Mouse (Mus musculus) gastrocnemius, adult 2 months (tissue): ENCODE data around the gene Gpr119. TPM values are rescaled to one million over a fixed set of nuclear protein-coding genes. Genes with fewer than 3 reads are reported as not detected.

Source experiments
- DNase-seq: peaks from one replicate; pipeline ENCODE4 v3.0.0; 2022
- H3K27ac ChIP-seq: fragments of 200-600 bp; 2 replicates; pipeline ENCODE4 v1.8.1; 2022; ENCODE audit warnings: mild to moderate bottlenecking
- H3K4me3 ChIP-seq: fragments of 200-600 bp; 2 replicates; pipeline ENCODE4 v1.8.1; 2022; ENCODE audit warnings: mild to moderate bottlenecking, moderate library complexity
- CTCF ChIP-seq: fragments of 200-600 bp; IDR thresholded peaks from 2 replicates; pipeline ENCODE4 v1.8.1; 2022; ENCODE audit warnings: antibody characterized with exemption, mild to moderate bottlenecking, moderate library complexity
- intact Hi-C: fragments of 180-260 bp; cut with DNase I; formaldehyde crosslinking; loops from one replicate; pipeline ENCODE4 v1.15.1; 2025
- long read RNA-seq, 2 experiments: library from polyadenylated mRNA; stranded (forward); transcript quantifications; one replicate each; pipeline ENCODE4 v2.0.0; 2021
- total RNA-seq, 2 experiments: library from RNA; stranded (reverse); gene quantifications; 2 replicates each; pipeline ENCODE4 v1.2.3; 2021

Gpr119 gene
- under 1 TPM in 1 of 2 experiments, not detected in 1; 0.08 TPM for total RNA-seq
- long read RNA-seq, experiment 1, partial matches to known transcripts: 0 of 1 reads
- long read RNA-seq, experiment 1, other reads (novel, unspliced or antisense): 0 of 1 reads
- long read RNA-seq, experiment 2: 0 reads

- Histone ChIP-seq H3K4me3 (no peak within 1 kb of the TSS), H3K27ac (no peak within 1 kb of the TSS)
- no peak for TF ChIP-seq CTCF
- DNase-seq: no peak
- intact Hi-C loops: no loop called here
These were observed at the start of gene Gpr119 for GRCm38 (mm10) chrX:48674171-48674570. Gene Gpr119 (minus strand): TSS chrX:48674478.

DNA sequence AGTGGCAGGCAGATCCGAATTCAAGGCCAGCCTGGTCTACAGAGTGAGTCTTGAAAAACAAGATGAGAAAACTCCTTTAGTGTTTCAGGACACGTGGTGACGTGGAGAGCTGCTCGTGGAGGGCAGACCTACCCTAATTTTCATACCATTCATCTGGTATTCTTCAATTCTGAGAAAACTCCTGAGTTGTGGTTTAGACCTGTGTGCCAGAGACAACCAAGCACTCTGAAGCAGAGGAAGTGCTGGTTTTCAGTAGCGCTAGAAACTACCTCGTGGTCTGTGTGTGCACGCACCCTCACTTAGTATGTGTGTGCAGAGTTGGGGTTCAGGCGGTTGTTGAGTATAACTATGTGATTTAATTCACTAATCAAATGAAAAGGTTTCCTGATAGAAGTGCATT is 38.6 kb upstream of the Gpr119 start:
- no peak for DNase-seq
- no peak overlapping the region for H3K4me3 ChIP-seq
- intact Hi-C loops: no loop called here
- TF ChIP-seq CTCF: no peak
- H3K27ac ChIP-seq: no peak overlapping the region

GRCm38 (mm10) chrX:48709701-48710100 is 35.4 kb upstream of the Gpr119 start:
- intact Hi-C loops: no loop called here
- DNase-seq: no peak
- Histone ChIP-seq H3K4me3 (no peak overlapping the region), H3K27ac (no peak overlapping the region)
- no peak for TF ChIP-seq CTCF

GRCm38 (mm10) chrX:48694864-48695371 is 20.6 kb upstream of the Gpr119 start, which contains the start of gene Rbmx2:
Gene Rbmx2 (plus strand): TSS chrX:48695004.
- intact Hi-C loops: no loop called here
- H3K27ac ChIP-seq: peak within 1 kb of the TSS; percentile 59
- DNase-seq: peak; percentile 91
- peak within 1 kb of the TSS; percentile 81 for H3K4me3 ChIP-seq
- no peak for TF ChIP-seq CTCF

- DNase-seq: no peak
- H3K27ac ChIP-seq: peak overlapping the region; percentile 59; the same call in 1 of the 2 replicates
- H3K4me3 ChIP-seq: peak overlapping the region; percentile 81
- intact Hi-C loops: no loop called here
- no peak for TF ChIP-seq CTCF
These were observed 20.2 kb upstream of the Gpr119 start for GRCm38 (mm10) chrX:48694460-48694859.

- no peak for TF ChIP-seq CTCF
- DNase-seq: no peak
- Histone ChIP-seq H3K4me3 (no peak overlapping the region), H3K27ac (no peak overlapping the region)
- intact Hi-C loops: loop anchor here (10.0 kb wide), 1 partner anchor 621 kb away; no protein-coding TSS in a partner anchor
These were observed 9.6 kb upstream of the Gpr119 start for GRCm38 (mm10) chrX:48683857-48684256.

DNA sequence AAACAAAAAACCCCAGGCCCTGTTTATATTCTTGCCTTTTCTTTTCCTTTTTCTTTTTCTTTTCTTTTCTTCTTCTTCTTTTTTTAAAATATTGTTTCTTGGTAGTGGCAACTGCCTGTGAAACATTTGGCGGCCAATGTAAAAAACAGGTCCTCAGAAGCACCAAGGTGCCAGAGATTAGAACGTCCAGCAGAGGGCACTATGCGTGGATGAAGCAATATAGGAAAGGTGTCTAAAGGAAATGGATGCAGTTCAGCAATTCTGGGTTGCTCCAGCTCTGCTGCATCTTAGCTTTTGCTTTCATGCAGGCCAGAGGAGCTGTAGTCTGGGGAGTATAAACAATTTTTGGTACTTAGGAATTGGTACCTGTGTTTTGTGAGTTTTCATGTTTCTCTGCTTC is 9.2 kb upstream of the Gpr119 start:
- Histone ChIP-seq H3K27ac (no peak overlapping the region), H3K4me3 (no peak overlapping the region)
- intact Hi-C loops: loop anchor here (10.0 kb wide), 1 partner anchor 621 kb away; no protein-coding TSS in a partner anchor
- DNase-seq: peak; percentile 28
- TF ChIP-seq CTCF: peak; percentile 73

DNA sequence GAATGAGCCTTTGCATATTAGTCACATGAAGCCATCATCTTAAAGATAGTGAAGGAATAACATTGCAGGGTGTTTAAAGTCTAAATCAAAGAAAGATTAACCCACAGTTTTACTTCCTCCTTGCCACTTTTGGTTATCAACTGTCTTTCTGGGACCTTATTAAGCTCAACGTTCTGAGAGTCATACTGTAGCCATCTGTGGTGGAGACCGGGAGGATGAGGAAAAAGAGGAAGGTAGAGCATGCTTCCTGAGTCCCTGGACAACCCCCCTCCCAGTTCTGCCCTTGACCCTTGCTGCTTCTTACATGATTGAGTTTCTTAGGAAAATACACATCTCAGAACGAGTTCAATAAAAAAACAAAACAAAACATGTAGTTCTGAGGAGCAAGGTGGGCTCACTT is 2.6 kb downstream of the Gpr119 start:
- no peak for TF ChIP-seq CTCF
- intact Hi-C loops: no loop called here
- DNase-seq: no peak
- no peak overlapping the region for H3K4me3 ChIP-seq
- no peak overlapping the region for H3K27ac ChIP-seq

GRCm38 (mm10) chrX:48669588-48669987 is 4.7 kb downstream of the Gpr119 start:
- TF ChIP-seq CTCF: no peak; the same call in 1 of the 2 replicates
- Histone ChIP-seq H3K27ac (no peak overlapping the region), H3K4me3 (no peak overlapping the region)
- no peak for DNase-seq
- intact Hi-C loops: loop anchor here (10.0 kb wide), 1 partner anchor 55 kb away; no protein-coding TSS in a partner anchor

DNA sequence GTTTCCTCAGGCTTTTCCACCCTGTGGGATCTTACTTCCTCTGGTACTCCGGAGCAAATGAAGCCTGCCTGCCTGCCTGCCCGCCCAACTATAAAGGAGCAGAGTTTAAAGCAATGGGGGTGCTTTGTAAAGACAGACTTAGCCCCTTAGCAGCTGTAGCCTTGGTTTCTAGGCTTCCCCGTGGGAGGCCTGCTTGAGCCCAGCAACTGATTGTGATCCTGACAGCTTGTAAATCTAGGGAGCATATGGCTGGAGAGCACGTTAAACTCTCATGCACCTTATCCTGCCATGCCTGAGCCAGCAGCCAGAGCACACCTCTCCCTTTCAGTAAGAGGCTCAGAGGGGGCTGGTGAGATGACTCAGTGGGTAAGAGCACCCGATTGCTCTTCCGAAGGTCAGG is 7.5 kb downstream of the Gpr119 start:
- intact Hi-C loops: loop anchor here (10.0 kb wide), 1 partner anchor 58 kb away; no protein-coding TSS in a partner anchor
- Histone ChIP-seq H3K27ac (no peak overlapping the region), H3K4me3 (no peak overlapping the region)
- TF ChIP-seq CTCF: no peak
- DNase-seq: no peak

GRCm38 (mm10) chrX:48644122-48644521 is 30.2 kb downstream of the Gpr119 start:
- Histone ChIP-seq H3K27ac (no peak overlapping the region), H3K4me3 (no peak overlapping the region)
- peak; percentile 21 for DNase-seq
- TF ChIP-seq CTCF: peak; percentile 71
- intact Hi-C loops: no loop called here

DNA sequence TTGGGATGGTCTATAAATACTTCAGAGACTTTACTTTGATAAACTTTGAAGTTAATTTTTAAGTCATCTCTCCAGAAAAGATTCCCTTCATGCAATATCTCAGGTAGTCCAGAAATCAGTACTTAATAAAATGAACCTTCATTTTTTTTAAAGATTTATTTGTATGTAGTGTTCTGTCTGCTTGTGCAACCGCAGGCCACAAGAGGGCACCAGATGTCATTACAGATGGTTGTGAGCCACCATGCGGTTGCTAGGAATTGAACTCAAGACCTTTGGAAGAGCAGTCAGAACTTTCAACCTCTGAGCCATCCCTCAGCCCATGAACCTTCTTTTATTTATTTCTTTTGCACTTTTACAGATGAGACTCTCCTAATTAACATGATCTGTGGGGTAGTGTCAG is 37.2 kb downstream of the Gpr119 start:
- no peak for DNase-seq
- intact Hi-C loops: no loop called here
- H3K4me3 ChIP-seq: no peak overlapping the region
- H3K27ac ChIP-seq: no peak overlapping the region
- peak; percentile 26 for TF ChIP-seq CTCF

DNA sequence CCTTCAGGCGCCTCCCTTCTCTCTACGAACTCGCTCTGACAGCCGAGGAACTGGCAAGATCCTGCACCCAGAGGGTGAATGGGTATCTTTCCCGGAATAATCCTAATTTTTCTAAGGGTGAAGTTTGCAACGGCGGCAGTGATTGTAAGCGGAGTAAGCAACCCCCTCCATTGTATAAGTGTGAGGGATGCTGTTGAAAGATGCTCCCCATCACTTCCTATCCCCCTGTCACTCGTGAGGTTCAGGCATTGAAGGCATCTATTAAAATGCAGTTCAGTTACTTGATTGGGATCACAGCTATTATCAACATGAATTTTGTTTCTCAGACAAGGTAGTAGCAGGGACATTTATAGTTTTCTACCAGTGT is 50.2 kb downstream of the Gpr119 start:
- intact Hi-C loops: no loop called here
- no peak for DNase-seq
- TF ChIP-seq CTCF: no peak
- Histone ChIP-seq H3K4me3 (peak overlapping the region; percentile 85), H3K27ac (peak overlapping the region; percentile 81)
